Mouse (Mus musculus) limb, embryonic 11.5 days (tissue): Measurements from ENCODE around the gene Rsph6a. TPM values are rescaled to one million over a fixed set of nuclear protein-coding genes. Genes with fewer than 3 reads are reported as not detected.

Experiments
- ATAC-seq: fragments of 200-750 bp; cut with Nextera tagmentation; 2 replicates; pipeline ENCODE4 v1.8.0; 2017; ENCODE audit warnings: low read depth; ENCODE audit not compliant: insufficient number of reproducible peaks, low FRiP score, low TSS enrichment
- DNase-seq: peaks from one replicate; pipeline ENCODE4 v3.0.0-alpha.2; 2015; ENCODE audit warnings: low spot score
- H3K27ac ChIP-seq: fragments of 300-500 bp; sonication (generic); replicated peaks from 2 replicates; pipeline ENCODE4 v1.5.1; 2014; ENCODE audit warnings: low read depth, mild to moderate bottlenecking, low read length
- H3K27me3 ChIP-seq: fragments of 300-500 bp; sonication (generic); 2 replicates; pipeline ENCODE4 v1.6.1; 2014; ENCODE audit warnings: mild to moderate bottlenecking, low read length, mixed read lengths; ENCODE audit not compliant: control insufficient read depth, insufficient read depth
- H3K36me3 ChIP-seq: fragments of 300-500 bp; sonication (generic); 2 replicates; pipeline ENCODE4 v1.6.1; 2014; ENCODE audit warnings: mild to moderate bottlenecking, low read length, moderate library complexity, mixed read lengths; ENCODE audit not compliant: control insufficient read depth, insufficient read depth
- H3K4me1 ChIP-seq: fragments of 300-500 bp; sonication (generic); 2 replicates; pipeline ENCODE4 v1.6.1; 2014; ENCODE audit warnings: low read length, mixed read lengths; ENCODE audit not compliant: control insufficient read depth, insufficient read depth
- H3K4me2 ChIP-seq: fragments of 300-500 bp; sonication (generic); 2 replicates; pipeline ENCODE4 v1.6.1; 2014; ENCODE audit warnings: low read depth, mild to moderate bottlenecking, moderate library complexity; ENCODE audit not compliant: severe bottlenecking
- H3K4me3 ChIP-seq: fragments of 300-500 bp; sonication (generic); 2 replicates; pipeline ENCODE4 v1.5.1; 2014; ENCODE audit warnings: low read depth, low read length
- H3K9ac ChIP-seq: fragments of 300-500 bp; sonication (generic); 2 replicates; pipeline ENCODE4 v1.6.1; 2014; ENCODE audit warnings: mild to moderate bottlenecking, low read length
- H3K9me3 ChIP-seq: fragments of 300-500 bp; sonication (generic); 2 replicates; pipeline ENCODE4 v1.6.1; 2016; ENCODE audit warnings: low read length; ENCODE audit not compliant: control insufficient read depth
- WGBS: fragments of 180-500 bp; shearing (Covaris S2); extraction: QIAGEN DNeasy Blood & Tissue Kit; methylation state at CpG from one replicate; pipeline ENCODE4 v1.1.7; 2014; 5-methylcytosine and 5-hydroxymethylcytosine counted together
- polyA plus RNA-seq: library from polyadenylated mRNA; unstranded; fragments of >200 nt; fragmentation: Nextera tagmentation; extraction: Ambion mirVana; gene quantifications from 2 replicates; pipeline ENCODE4 v1.2.1, GENCODE M21; 2014

Rsph6a gene
- polyA plus RNA-seq, 1 experiment from 2014 or later: not detected

GRCm38 (mm10) chr7:19076586-19076991 lies 22.1 kb downstream of the Rsph6a start:
- under 1% methylated on average over 22 of the region's 22 CpGs for WGBS
- no peaks in the 10 kb centered on the region for H3K9me3 ChIP-seq
- DNase-seq: no peak

GRCm38 (mm10) chr7:19077761-19078160 lies 23.3 kb downstream of the Rsph6a start:
- no peak overlapping the region for H3K9ac ChIP-seq
- no peak for DNase-seq
- peaks cover 35% of the 10 kb centered on the region for H3K36me3 ChIP-seq
- peak overlapping the region; percentile 96 for H3K4me2 ChIP-seq
- no peak overlapping the region for H3K27ac ChIP-seq
- ATAC-seq: no peak
- H3K27me3 ChIP-seq: no peaks in the 10 kb centered on the region
- no peaks in the 10 kb centered on the region for H3K9me3 ChIP-seq
- WGBS: 84% methylated on average over 14 of the region's 14 CpGs
- H3K4me1 ChIP-seq: peaks cover 13% of the 10 kb centered on the region
- peak overlapping the region; percentile 85 for H3K4me3 ChIP-seq

More at GRCm38 (mm10) chr7:19076586-19076991, 22.1 kb downstream of the Rsph6a start:
- ATAC-seq: peak; percentile 8; the same call in 1 of the 2 replicates
- Histone ChIP-seq H3K4me1 (peaks cover 13% of the 10 kb centered on the region), H3K4me2 (peak overlapping the region; percentile 96), H3K27ac (peak overlapping the region; percentile 52; the same call in 1 of the 2 replicates), H3K36me3 (peaks cover 26% of the 10 kb centered on the region), H3K9ac (peak overlapping the region; percentile 97), H3K4me3 (peak overlapping the region; percentile 85), H3K27me3 (no peaks in the 10 kb centered on the region)

GRCm38 (mm10) chr7:19078732-19079131 lies 24.2 kb downstream of the Rsph6a start:
- Histone ChIP-seq H3K36me3 (peaks cover 42% of the 10 kb centered on the region), H3K4me1 (peaks cover 20% of the 10 kb centered on the region), H3K4me2 (no peak overlapping the region), H3K4me3 (no peak overlapping the region), H3K9me3 (no peaks in the 10 kb centered on the region), H3K27me3 (no peaks in the 10 kb centered on the region), H3K9ac (no peak overlapping the region), H3K27ac (no peak overlapping the region)
- no peak for ATAC-seq
- DNase-seq: no peak
- 85% methylated on average over 3 of the region's 3 CpGs for WGBS

- Histone ChIP-seq H3K27me3 (no peaks in the 10 kb centered on the region), H3K27ac (no peak overlapping the region), H3K9ac (no peak overlapping the region), H3K9me3 (no peaks in the 10 kb centered on the region), H3K4me3 (no peak overlapping the region), H3K4me1 (peaks cover 28% of the 10 kb centered on the region), H3K36me3 (peaks cover 42% of the 10 kb centered on the region), H3K4me2 (no peak overlapping the region)
- WGBS: 88% methylated on average over 19 of the region's 19 CpGs
- no peak for DNase-seq
- no peak for ATAC-seq
Measured at GRCm38 (mm10) chr7:19080451-19080950, 26.0 kb downstream of the Rsph6a start.

DNA sequence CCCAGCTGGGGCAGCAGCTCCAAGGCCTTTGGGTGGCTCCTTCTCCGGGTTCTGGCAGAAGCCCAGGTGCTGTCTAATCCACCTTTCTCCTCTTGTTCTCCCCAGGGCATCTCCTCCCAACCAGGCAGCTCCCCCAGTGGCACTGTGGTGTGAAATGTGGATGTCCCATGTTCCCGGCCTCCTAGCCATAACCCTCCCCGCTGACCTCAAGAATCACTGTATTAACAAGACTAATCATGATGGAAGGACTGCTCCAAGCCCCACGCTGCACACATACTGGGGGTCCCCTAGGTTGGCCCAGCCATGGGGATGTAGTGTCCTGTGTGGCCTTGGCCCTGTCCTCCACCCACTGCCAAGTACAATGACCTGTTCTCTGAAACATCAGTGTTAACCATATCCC lies 27.7 kb downstream of the Rsph6a start:
- H3K36me3 ChIP-seq: peaks cover 42% of the 10 kb centered on the region
- no peak for ATAC-seq
- H3K4me2 ChIP-seq: no peak overlapping the region
- H3K4me3 ChIP-seq: no peak overlapping the region
- DNase-seq: no peak
- H3K9ac ChIP-seq: no peak overlapping the region
- no peaks in the 10 kb centered on the region for H3K9me3 ChIP-seq
- H3K27ac ChIP-seq: no peak overlapping the region
- WGBS: 79% methylated on average over 4 of the region's 4 CpGs
- H3K27me3 ChIP-seq: no peaks in the 10 kb centered on the region
- H3K4me1 ChIP-seq: peaks cover 24% of the 10 kb centered on the region

DNA sequence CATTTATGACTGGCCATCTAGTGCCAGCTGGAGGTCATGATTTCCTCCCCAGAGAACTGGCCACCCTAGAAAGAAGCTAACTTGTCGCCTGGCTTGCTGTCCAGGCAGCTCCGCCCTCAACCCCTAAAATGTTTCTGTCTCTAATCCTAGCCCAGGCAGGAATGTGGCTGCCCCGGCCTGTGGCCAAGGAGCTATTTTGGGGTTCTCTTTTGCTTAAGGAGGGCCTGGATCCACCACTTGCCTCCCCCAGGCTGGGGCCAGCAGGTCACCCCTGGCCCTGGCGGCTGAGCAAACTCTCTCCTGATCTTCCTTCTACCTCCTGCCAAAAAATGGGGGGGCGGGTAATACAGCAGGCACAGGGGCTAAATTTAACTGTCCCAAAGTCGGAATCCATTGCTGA lies 28.6 kb downstream of the Rsph6a start:
- Histone ChIP-seq H3K9me3 (no peaks in the 10 kb centered on the region), H3K4me3 (no peak overlapping the region), H3K4me2 (no peak overlapping the region), H3K27ac (no peak overlapping the region), H3K36me3 (peaks cover 40% of the 10 kb centered on the region), H3K4me1 (peaks cover 21% of the 10 kb centered on the region), H3K9ac (no peak overlapping the region), H3K27me3 (no peaks in the 10 kb centered on the region)
- 63% methylated on average over 6 of the region's 6 CpGs for WGBS
- DNase-seq (no peak), ATAC-seq (no peak)

DNA sequence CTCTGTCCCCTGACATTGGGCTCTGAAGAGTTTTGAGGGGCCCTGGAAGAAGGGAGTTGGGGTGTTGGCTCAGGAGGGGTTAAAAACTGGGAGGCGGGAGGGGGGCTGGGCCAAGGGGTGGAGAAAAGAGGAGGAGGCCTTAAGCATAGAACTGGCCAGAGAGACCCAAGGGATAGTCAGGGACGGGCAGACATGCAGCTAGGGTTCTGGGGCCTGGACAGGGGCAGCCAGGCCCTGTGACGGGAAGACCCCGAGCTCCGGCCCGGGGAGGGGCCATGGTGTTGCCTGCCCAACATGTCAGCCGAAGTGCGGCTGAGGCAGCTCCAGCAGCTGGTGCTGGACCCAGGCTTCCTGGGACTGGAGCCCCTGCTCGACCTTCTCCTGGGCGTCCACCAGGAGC lies 29.2 kb downstream of the Rsph6a start, which contains the start of gene Dmpk:
Gene Dmpk, plus strand, starts transcription at position 149 of the 400 bp plus-strand sequence.
- Histone ChIP-seq H3K4me1 (peaks cover 21% of the 10 kb centered on the region), H3K4me2 (peak within 1 kb of the TSS; percentile 16; the same call in 1 of the 2 replicates), H3K27ac (no peak within 1 kb of the TSS), H3K9ac (no peak within 1 kb of the TSS; the same call in 1 of the 2 replicates), H3K9me3 (no peaks in the 10 kb centered on the region), H3K36me3 (peaks cover 36% of the 10 kb centered on the region), H3K27me3 (no peaks in the 10 kb centered on the region), H3K4me3 (0 out of 2 replicates have a peak within 1 kb of the TSS, but pooled peaks have one; percentile 5)
- ATAC-seq (0 out of 2 replicates have a peak, but pooled peaks have one; percentile 23), DNase-seq (no peak)
- 41% methylated on average over 10 of the region's 10 CpGs for WGBS

DNA sequence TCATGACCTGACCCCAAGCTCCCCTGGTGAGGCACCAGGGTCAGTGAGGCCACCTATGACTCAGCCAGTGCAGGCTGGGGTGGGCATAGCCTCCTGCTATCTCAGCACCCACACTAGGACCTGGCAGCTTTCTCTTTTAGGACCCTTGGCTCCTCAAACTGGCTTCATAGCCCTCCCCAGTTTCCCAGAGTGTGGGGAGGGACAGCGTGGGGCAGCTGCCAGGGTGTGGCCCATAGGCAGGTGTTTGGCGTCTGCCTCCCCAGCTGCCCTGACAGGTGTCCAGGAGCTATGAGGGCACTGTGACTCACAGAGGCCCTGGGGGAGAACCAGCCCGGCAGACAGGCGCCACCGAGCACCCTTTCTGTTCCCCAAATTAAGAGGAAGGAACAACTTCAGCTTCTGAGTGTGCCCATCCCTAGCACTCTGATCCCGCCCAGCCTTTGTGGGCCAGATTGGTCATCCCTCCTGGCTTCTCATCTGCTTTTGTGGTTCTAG lies 29.8 kb downstream of the Rsph6a start:
- H3K4me3 ChIP-seq: no peak overlapping the region
- H3K9ac ChIP-seq: no peak overlapping the region; the same call in 1 of the 2 replicates
- H3K27me3 ChIP-seq: no peaks in the 10 kb centered on the region
- no peaks in the 10 kb centered on the region for H3K9me3 ChIP-seq
- no peak overlapping the region for H3K27ac ChIP-seq
- DNase-seq: no peak
- 0 out of 2 replicates have a peak overlapping the region, but pooled peaks have one; percentile 16 for H3K4me2 ChIP-seq
- ATAC-seq: no peak
- H3K36me3 ChIP-seq: peaks cover 35% of the 10 kb centered on the region
- 73% methylated on average over 6 of the region's 6 CpGs for WGBS
- H3K4me1 ChIP-seq: peaks cover 21% of the 10 kb centered on the region
